Mouse (Mus musculus): ENCODE measurements around the gene Gm12830. TPM values are rescaled to one million over a fixed set of nuclear protein-coding genes. Genes with fewer than 3 reads are reported as not detected.
A peak's percentile ranks its signal among the peaks of the same experiment; 100 is the strongest.

Gene Gm12830
- polyA plus RNA-seq, 1 experiment from 2014 or later = not detected

- H3K4me1 ChIP-seq = no peaks in the 10 kb centered on the region
- no peaks in the 10 kb centered on the region for H3K9me3 ChIP-seq
- H3K9ac ChIP-seq = no peak overlapping the region
- no peak overlapping the region for H3K27ac ChIP-seq
- H3K4me2 ChIP-seq = no peak overlapping the region
- no peaks in the 10 kb centered on the region for H3K27me3 ChIP-seq (replicated peaks)
- WGBS = 23% methylated on average over 5 of the region's 5 CpGs
- no peak overlapping the region for H3K4me3 ChIP-seq
- no peak for ATAC-seq (replicated peaks)
- no peaks in the 10 kb centered on the region for H3K36me3 ChIP-seq (replicated peaks)
Observed at GRCm38 (mm10) chr4:114858426-114858825, 36.9 kb downstream of the Gm12830 start.

GRCm38 (mm10) chr4:114863166-114863565 is 41.6 kb downstream of the Gm12830 start:
- H3K36me3 ChIP-seq (replicated peaks) = no peaks in the 10 kb centered on the region
- H3K9me3 ChIP-seq = no peaks in the 10 kb centered on the region
- no peaks in the 10 kb centered on the region for H3K4me1 ChIP-seq
- H3K27ac ChIP-seq = no peak overlapping the region
- 83% methylated on average over 5 of the region's 5 CpGs for WGBS
- no peak overlapping the region for H3K9ac ChIP-seq
- H3K4me2 ChIP-seq = no peak overlapping the region
- ATAC-seq (replicated peaks) = no peak
- no peak overlapping the region for H3K4me3 ChIP-seq
- no peaks in the 10 kb centered on the region for H3K27me3 ChIP-seq (replicated peaks)

- no peak overlapping the region for H3K4me2 ChIP-seq
- WGBS = 69% methylated on average over 11 of the region's 11 CpGs
- no peaks in the 10 kb centered on the region for H3K36me3 ChIP-seq (replicated peaks)
- H3K4me1 ChIP-seq = no peaks in the 10 kb centered on the region
- no peak for ATAC-seq (replicated peaks)
- no peak overlapping the region for H3K27ac ChIP-seq
- no peak overlapping the region for H3K4me3 ChIP-seq
- H3K27me3 ChIP-seq (replicated peaks) = no peaks in the 10 kb centered on the region
- no peaks in the 10 kb centered on the region for H3K9me3 ChIP-seq
- no peak overlapping the region for H3K9ac ChIP-seq
Observed at GRCm38 (mm10) chr4:114869765-114870490, 48.4 kb downstream of the Gm12830 start.

- no peaks in the 10 kb centered on the region for H3K4me1 ChIP-seq
- H3K4me3 ChIP-seq = no peak overlapping the region
- H3K9ac ChIP-seq = no peak overlapping the region
- H3K27ac ChIP-seq = no peak overlapping the region
- no peak overlapping the region for H3K4me2 ChIP-seq
- H3K27me3 ChIP-seq (replicated peaks) = no peaks in the 10 kb centered on the region
- no peaks in the 10 kb centered on the region for H3K36me3 ChIP-seq (replicated peaks)
- no peaks in the 10 kb centered on the region for H3K9me3 ChIP-seq
- ATAC-seq (replicated peaks) = 0 out of 2 replicates have a peak, but pooled peaks have one; percentile 54
- 13% methylated on average over 8 of the region's 8 CpGs for WGBS
Observed at GRCm38 (mm10) chr4:114876441-114876972, 55.0 kb downstream of the Gm12830 start.

- 70% methylated on average over 1 of the region's 1 CpGs for WGBS
- H3K27me3 ChIP-seq (replicated peaks) = no peaks in the 10 kb centered on the region
- H3K4me1 ChIP-seq = no peaks in the 10 kb centered on the region
Observed at GRCm38 (mm10) chr4:114882232-114882631, 60.7 kb downstream of the Gm12830 start.

GRCm38 (mm10) chr4:114897853-114898252 is 76.3 kb downstream of the Gm12830 start:
- no peak for ATAC-seq (replicated peaks)

More at GRCm38 (mm10) chr4:114882232-114882631, 60.7 kb downstream of the Gm12830 start:
- no peak overlapping the region for H3K9ac ChIP-seq
- no peaks in the 10 kb centered on the region for H3K36me3 ChIP-seq (replicated peaks)
- no peak overlapping the region for H3K27ac ChIP-seq
- H3K4me2 ChIP-seq = no peak overlapping the region
- H3K9me3 ChIP-seq = no peaks in the 10 kb centered on the region
- H3K4me3 ChIP-seq = no peak overlapping the region
- no peak for ATAC-seq (replicated peaks)

GRCm38 (mm10) chr4:114899885-114900284 is 78.4 kb downstream of the Gm12830 start:
- no peak for ATAC-seq (replicated peaks)
- H3K4me2 ChIP-seq = no peak overlapping the region
- H3K9me3 ChIP-seq = no peaks in the 10 kb centered on the region
- H3K4me1 ChIP-seq = peaks cover 6% of the 10 kb centered on the region
- no peak overlapping the region for H3K4me3 ChIP-seq
- WGBS = 7% methylated on average over 3 of the region's 3 CpGs
- peaks cover 65% of the 10 kb centered on the region for H3K27me3 ChIP-seq (replicated peaks)
- no peaks in the 10 kb centered on the region for H3K36me3 ChIP-seq (replicated peaks)
- H3K9ac ChIP-seq = no peak overlapping the region
- H3K27ac ChIP-seq = no peak overlapping the region

More at GRCm38 (mm10) chr4:114897853-114898252, 76.3 kb downstream of the Gm12830 start:
- H3K27me3 ChIP-seq (replicated peaks) = peaks cover 52% of the 10 kb centered on the region
- WGBS = 11% methylated on average over 4 of the region's 4 CpGs
- peaks cover 6% of the 10 kb centered on the region for H3K4me1 ChIP-seq
- H3K36me3 ChIP-seq (replicated peaks) = no peaks in the 10 kb centered on the region
- no peak overlapping the region for H3K4me3 ChIP-seq
- H3K9me3 ChIP-seq = no peaks in the 10 kb centered on the region
- no peak overlapping the region for H3K27ac ChIP-seq
- H3K9ac ChIP-seq = no peak overlapping the region
- no peak overlapping the region for H3K4me2 ChIP-seq

- no peak overlapping the region for H3K4me3 ChIP-seq
- no peaks in the 10 kb centered on the region for H3K9me3 ChIP-seq
- no peak overlapping the region for H3K9ac ChIP-seq
- 0 out of 2 replicates have a peak, but pooled peaks have one; percentile 5 for ATAC-seq (replicated peaks)
- WGBS = under 1% methylated on average over 33 of the region's 33 CpGs
- H3K4me1 ChIP-seq = peaks cover 6% of the 10 kb centered on the region
- H3K36me3 ChIP-seq (replicated peaks) = no peaks in the 10 kb centered on the region
- peaks cover 77% of the 10 kb centered on the region for H3K27me3 ChIP-seq (replicated peaks)
- no peak overlapping the region for H3K27ac ChIP-seq
- H3K4me2 ChIP-seq = no peak overlapping the region
Observed at GRCm38 (mm10) chr4:114900866-114901642, 79.5 kb downstream of the Gm12830 start.

- Histone ChIP-seq H3K36me3 (replicated peaks) (no peaks in the 10 kb centered on the region), H3K27me3 (replicated peaks) (peaks cover 81% of the 10 kb centered on the region), H3K4me3 (peak overlapping the region; percentile 8; the same call in 1 of the 2 replicates), H3K4me2 (0 out of 2 replicates have a peak overlapping the region, but pooled peaks have one; percentile 8), H3K4me1 (peaks cover 6% of the 10 kb centered on the region), H3K9me3 (no peaks in the 10 kb centered on the region), H3K9ac (no peak overlapping the region), H3K27ac (no peak overlapping the region)
- ATAC-seq (replicated peaks) = no peak
- WGBS = under 1% methylated on average over 42 of the region's 42 CpGs
Observed at GRCm38 (mm10) chr4:114901643-114902351, 80.3 kb downstream of the Gm12830 start.

- no peak overlapping the region for H3K4me2 ChIP-seq
- H3K4me3 ChIP-seq = no peak overlapping the region
- H3K27me3 ChIP-seq (replicated peaks) = peaks cover 81% of the 10 kb centered on the region
- ATAC-seq (replicated peaks) = no peak
- H3K27ac ChIP-seq = no peak overlapping the region
- H3K9me3 ChIP-seq = no peaks in the 10 kb centered on the region
- H3K36me3 ChIP-seq (replicated peaks) = no peaks in the 10 kb centered on the region
- H3K4me1 ChIP-seq = peaks cover 13% of the 10 kb centered on the region
- H3K9ac ChIP-seq = no peak overlapping the region
- under 1% methylated on average over 39 of the region's 39 CpGs for whole genome bisulfite sequencing
Observed at GRCm38 (mm10) chr4:114902641-114903421, 81.3 kb downstream of the Gm12830 start.

- 3% methylated on average over 11 of the region's 11 CpGs for WGBS
- no peak overlapping the region for H3K4me2 ChIP-seq
- H3K9me3 ChIP-seq = no peaks in the 10 kb centered on the region
- no peaks in the 10 kb centered on the region for H3K36me3 ChIP-seq (replicated peaks)
- no peak for ATAC-seq (replicated peaks)
- no peak overlapping the region for H3K9ac ChIP-seq
- H3K27me3 ChIP-seq (replicated peaks) = peaks cover 81% of the 10 kb centered on the region
- no peak overlapping the region for H3K4me3 ChIP-seq
- H3K27ac ChIP-seq = no peak overlapping the region
- peaks cover 19% of the 10 kb centered on the region for H3K4me1 ChIP-seq
Observed at GRCm38 (mm10) chr4:114903422-114903782, 81.9 kb downstream of the Gm12830 start.
